Mouse (Mus musculus): Measurements from ENCODE around the gene March10. TPM values are rescaled to one million over a fixed set of nuclear protein-coding genes. Genes with fewer than 3 reads are reported as not detected.

March10 gene
- total RNA-seq, 2 experiments from 2014 or later = not detected

- peak; percentile 5 for DNase-seq (ENCODE audit: low spot score)
Observed at GRCm38 (mm10) chr11:105466756-105467155, 10.2 kb upstream of the March10 start.

DNA sequence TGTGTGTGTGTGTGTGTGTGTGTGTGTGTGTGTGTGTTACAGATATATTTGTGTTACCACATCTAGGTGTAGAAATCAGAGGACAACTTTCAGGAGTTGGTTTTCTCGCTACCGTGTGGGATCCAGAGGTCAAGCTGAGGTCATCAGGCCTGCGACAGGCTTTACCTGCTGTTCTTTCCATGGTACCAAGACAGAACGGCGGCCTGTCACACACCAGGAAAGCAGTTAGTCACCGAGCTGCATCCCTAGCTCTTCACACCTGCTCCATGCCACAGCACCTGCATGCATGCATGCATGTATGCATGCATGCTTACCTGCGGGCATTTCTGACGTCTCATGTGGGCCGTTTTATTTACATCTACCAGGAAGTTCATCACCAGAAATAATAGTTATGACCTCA is 9.0 kb upstream of the March10 start:
- no peak for DNase-seq (ENCODE audit: low spot score)

DNA sequence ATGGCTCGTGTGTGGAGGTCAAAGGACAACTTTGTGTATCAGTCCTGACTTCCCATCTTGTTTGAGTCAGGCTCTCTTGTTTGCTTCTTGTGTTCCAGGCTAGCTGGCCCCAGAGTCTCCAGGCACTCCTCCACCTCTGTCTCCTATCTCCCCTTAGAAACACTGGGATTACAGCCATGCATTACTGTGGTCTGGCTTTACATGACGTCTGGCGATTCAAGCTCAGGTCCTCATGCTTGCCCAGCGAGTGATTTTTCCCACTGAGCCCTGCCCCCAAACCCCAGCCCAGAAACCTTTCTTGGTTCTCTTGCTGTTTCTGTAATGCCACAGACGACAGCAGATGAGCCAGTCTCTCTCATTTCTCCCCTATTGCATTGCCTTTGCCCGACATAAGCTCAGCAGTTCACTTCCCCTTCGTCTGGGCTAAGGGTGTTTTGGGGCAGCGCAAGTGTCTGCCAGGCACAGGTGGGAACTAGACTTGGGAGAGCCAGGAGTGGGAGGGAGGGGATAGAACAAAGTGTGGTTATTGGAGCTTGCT is 8.0 kb upstream of the March10 start:
- no peak for DNase-seq (ENCODE audit: low spot score)

DNA sequence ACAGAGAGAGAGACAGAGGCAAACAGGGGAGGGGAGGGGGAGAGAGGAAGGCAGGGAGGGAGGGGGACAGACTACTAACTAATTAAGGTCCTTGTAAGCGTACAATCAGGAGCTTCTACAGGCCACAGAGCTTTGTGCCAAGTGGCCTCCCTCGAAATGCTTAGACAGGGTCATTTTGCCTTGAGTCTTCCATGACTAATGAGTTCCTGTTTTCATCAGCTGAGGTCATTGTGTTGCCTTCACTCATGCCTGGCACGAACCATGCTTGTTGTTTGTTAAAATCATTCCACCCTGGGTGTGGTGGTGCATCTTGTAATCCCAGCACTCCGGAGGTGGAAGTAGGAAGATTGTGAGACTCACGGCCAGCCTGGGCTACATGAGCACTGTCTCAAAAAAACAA is 3.4 kb upstream of the March10 start:
- DNase-seq (ENCODE audit: low spot score) = peak; percentile 27

GRCm38 (mm10) chr11:105457041-105457440 is 506 bp upstream of the March10 start:
- no peak for DNase-seq (ENCODE audit: low spot score)

- DNase-seq (ENCODE audit: low spot score) = no peak
Observed at GRCm38 (mm10) chr11:105455118-105455517, 1.4 kb downstream of the March10 start.

DNA sequence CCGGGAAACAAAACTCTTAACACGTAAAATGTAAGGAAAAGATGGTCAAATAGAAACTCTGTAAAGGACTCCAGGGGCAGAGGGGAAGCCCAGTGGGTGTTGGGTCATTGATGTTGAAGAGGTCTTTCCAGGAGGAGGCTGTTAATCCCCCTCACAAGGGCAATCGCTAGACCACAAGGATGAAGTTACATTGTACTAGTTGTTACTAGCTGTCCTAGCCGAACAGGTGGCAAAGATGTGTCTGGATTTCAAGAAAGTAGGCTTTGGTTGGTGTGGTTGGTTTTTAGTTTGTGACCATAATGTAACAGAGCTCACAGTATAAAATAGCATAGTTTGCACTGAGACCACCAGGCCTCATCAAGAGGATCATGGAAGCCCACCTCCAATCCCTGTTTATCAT is 3.5 kb downstream of the March10 start:
- no peak for DNase-seq (ENCODE audit: low spot score)

DNA sequence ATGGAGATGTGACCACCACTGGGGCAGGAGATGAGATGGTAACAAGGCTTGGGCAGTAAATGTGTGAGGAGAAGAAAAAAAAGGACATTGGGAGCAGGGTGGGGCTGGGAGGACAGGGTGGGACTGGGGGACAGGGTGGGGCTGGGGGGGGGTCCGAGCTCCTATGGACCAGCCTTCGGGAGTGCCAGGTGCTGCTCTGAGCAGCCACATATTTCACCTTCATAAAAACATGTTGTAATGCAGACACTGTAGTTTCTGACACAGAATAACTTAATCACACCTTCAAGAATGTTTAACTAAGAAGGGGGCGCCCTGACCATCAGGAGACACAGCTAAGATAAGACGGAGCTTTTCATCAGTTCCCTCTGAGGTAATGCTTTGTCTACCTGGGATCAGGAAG is 4.0 kb downstream of the March10 start:
- no peak for DNase-seq (ENCODE audit: low spot score)

DNA sequence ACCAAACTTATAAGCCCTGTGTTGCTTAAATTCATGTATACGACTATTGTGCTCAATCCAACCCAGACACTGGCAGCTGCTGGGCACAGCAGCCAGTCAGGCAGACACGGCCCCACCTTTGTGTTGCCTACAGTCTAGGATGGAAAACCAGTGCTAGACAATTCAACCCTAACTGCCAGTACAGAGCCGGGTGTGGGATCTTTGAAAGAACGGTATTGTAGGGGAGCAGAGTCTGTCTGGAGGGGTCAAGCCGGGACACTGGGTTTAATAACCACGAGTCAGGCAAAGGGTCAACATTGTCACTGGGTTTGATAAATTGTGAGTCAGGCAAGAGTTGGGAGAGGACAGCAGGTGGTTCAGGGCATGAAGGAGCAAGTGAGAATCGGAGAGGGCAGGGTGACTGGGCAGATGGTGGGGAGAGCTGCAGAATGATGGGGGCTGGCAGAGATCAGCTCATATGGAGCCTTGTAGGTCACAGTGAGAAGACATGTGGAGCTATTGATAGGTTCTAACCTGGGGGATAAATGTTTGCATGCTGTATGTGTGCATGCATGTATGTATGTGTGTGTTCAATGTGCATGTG is 4.9 kb downstream of the March10 start:
- no peak for DNase-seq (ENCODE audit: low spot score)

DNA sequence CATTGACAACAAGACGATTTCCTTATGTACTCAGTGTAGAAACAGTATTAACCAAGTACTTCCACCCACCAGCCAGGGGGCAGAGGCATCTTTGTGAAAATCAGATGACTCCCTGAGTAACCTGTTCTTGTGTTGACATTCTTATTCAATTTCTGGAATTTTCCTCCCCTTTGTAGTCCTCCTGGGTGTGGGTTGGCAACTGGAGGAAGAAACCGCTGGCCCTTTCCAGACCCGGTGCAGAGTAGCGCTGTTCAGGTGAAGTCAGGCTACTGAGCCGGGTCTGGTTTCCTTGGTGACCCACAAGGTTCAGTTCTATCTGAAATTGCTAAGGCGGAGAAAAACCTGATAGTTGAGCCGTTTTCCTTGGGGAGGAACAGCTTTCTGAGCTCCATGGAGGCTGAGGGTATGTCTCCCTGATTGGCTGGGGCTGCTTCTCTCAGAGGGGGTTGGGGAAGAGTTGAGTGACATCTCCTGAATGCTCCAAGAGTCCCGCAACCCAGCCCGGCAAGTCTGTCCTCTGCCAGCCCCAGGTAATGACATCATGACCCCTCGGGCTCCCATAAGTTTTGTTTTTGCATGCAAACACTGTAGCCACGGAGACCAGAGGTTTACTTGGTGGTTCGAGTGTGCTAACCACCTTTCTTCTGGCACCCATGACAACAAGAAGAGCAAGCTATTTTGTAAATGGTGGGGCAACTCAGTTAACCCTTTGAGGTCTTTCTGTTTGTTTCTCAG is 6.8 kb downstream of the March10 start:
- DNase-seq (ENCODE audit: low spot score) = no peak

GRCm38 (mm10) chr11:105447661-105448060 is 8.9 kb downstream of the March10 start:
- no peak for DNase-seq (ENCODE audit: low spot score)

DNA sequence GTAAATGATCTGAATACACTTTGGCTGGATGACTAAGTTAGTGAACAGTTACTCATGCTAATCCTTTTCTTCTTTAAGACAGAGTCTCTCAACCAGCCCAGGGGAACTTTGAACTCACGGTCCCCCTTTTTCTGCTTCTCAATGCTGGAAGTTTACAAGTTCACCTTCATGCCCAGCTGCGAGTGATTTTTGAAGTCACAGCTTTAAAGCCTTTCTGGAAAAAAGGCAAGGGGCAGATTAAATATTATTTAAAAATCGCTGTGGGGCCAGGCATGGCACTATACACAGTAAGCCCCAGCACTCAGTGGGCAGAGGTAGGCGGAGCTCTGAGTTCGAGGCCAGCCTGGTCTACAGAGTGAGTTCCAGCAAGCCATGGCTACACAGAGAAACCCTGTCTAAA is 10.3 kb downstream of the March10 start:
- no peak for DNase-seq (ENCODE audit: low spot score)

- DNase-seq (ENCODE audit: low spot score) = no peak
Observed at GRCm38 (mm10) chr11:105445741-105446140, 10.8 kb downstream of the March10 start.

DNA sequence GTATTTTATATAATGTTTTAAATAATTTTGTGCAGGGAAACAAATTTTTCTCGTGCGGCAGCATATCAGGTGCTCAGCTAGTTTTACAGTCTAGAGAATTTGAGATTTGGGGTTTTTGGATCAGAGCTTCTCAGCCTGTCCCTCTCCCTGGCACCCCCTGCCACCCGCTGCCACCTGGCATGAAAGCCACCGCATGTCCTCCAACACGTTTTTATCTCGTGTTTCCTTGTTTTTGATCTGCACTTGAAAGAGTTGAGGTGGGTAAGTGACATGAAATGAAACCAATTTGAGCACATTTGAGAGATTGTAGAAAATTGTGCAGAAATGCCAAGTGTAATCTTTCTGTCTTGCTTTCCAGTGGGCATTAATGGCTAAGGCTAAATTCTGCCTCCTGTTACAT is 11.6 kb downstream of the March10 start:
- DNase-seq (ENCODE audit: low spot score) = no peak

DNA sequence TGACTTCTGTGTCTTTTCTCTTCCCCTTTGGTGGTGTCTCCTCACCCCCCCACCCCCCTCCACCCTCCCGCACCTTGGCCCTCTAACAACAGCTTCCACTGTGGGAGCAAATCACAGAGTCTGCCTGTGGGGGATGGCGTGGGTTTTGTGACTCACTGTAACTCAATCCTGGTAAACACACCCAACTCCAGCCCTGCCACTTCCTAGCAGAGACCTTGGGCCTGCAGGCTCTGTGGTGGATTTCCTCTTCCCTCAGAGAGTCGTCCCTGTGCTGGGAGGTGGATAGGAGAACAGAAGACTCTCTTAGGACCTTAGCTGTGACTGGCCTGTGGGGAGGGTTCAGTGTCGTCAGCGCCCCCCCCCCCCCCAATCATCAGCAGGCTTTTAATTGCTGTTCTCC is 13.0 kb downstream of the March10 start:
- DNase-seq (ENCODE audit: low spot score) = no peak

GRCm38 (mm10) chr11:105439796-105440195 is 16.7 kb downstream of the March10 start:
- DNase-seq (ENCODE audit: low spot score) = no peak

- no peak for DNase-seq (ENCODE audit: low spot score)
Observed at GRCm38 (mm10) chr11:105438907-105439306, 17.6 kb downstream of the March10 start.

DNA sequence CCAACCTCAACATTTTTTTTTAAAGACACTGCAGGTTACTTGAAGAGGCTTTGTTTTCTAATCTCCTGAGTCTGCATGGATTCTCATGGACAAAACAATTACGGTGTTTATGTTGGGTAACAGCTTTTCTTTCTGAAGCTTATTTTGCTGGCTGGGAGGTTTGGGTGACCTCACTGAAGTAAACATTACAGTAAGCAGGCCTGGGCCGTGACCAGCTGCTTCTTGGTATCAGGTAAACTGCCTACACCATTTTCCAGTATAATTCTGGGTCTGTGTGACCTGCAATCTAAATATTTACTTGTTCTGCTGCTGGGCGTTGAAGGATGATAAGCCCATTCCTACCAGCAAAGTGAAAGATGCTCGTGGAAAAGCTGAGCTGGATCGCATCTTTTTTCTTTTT is 30.1 kb downstream of the March10 start:
- DNase-seq (ENCODE audit: low spot score) = no peak

GRCm38 (mm10) chr11:105424643-105425042 is 31.9 kb downstream of the March10 start:
- no peak for DNase-seq (ENCODE audit: low spot score)

- DNase-seq (ENCODE audit: low spot score) = no peak
Observed at GRCm38 (mm10) chr11:105420671-105421450, 35.7 kb downstream of the March10 start.

- no peak for DNase-seq (ENCODE audit: low spot score)
Observed at GRCm38 (mm10) chr11:105419946-105420345, 36.6 kb downstream of the March10 start.

GRCm38 (mm10) chr11:105414009-105414408 is 42.5 kb downstream of the March10 start:
- DNase-seq (ENCODE audit: low spot score) = no peak
